Mouse (Mus musculus): Measurements from ENCODE around the gene Ncapg2. TPM values are rescaled to one million over a fixed set of nuclear protein-coding genes. Genes with fewer than 3 reads are reported as not detected.

Gene Ncapg2
- total RNA-seq, 2 experiments from 2014 or later = 24.0 to 26.7 TPM

- no peak for DNase-seq (ENCODE audit: low spot score in 2 of 2)
These were observed 33.4 kb downstream of the Ncapg2 start for GRCm38 (mm10) chr12:116438591-116438990.

- DNase-seq (ENCODE audit: low spot score in 2 of 2) = no peak
These were observed 37.0 kb downstream of the Ncapg2 start for GRCm38 (mm10) chr12:116442184-116442583.

GRCm38 (mm10) chr12:116449536-116449935 lies 44.3 kb downstream of the Ncapg2 start:
- DNase-seq (ENCODE audit: low spot score in 2 of 2) = no peak

- DNase-seq (ENCODE audit: low spot score in 2 of 2) = no peak
These were observed 55.3 kb downstream of the Ncapg2 start for GRCm38 (mm10) chr12:116460379-116461065.

- no peak for DNase-seq (ENCODE audit: low spot score in 2 of 2)
These were observed 61.8 kb downstream of the Ncapg2 start for GRCm38 (mm10) chr12:116467030-116467429.

GRCm38 (mm10) chr12:116468348-116468747 lies 63.1 kb downstream of the Ncapg2 start:
- DNase-seq (ENCODE audit: low spot score in 2 of 2) = no peak

- no peak for DNase-seq (ENCODE audit: low spot score in 2 of 2)
These were observed 63.9 kb downstream of the Ncapg2 start for GRCm38 (mm10) chr12:116469096-116469495.

GRCm38 (mm10) chr12:116473264-116473663 lies 68.1 kb downstream of the Ncapg2 start:
- DNase-seq (ENCODE audit: low spot score in 2 of 2) = no peak

GRCm38 (mm10) chr12:116473761-116474160 lies 68.6 kb downstream of the Ncapg2 start:
- no peak for DNase-seq (ENCODE audit: low spot score in 2 of 2)

GRCm38 (mm10) chr12:116474676-116475075 lies 69.5 kb downstream of the Ncapg2 start:
- no peak for DNase-seq (ENCODE audit: low spot score in 2 of 2)

- no peak for DNase-seq (ENCODE audit: low spot score in 2 of 2)
These were observed 73.6 kb downstream of the Ncapg2 start for GRCm38 (mm10) chr12:116478771-116479170.

GRCm38 (mm10) chr12:116481921-116482320 lies 76.7 kb downstream of the Ncapg2 start:
- no peak for DNase-seq (ENCODE audit: low spot score in 2 of 2)

- no peak for DNase-seq (ENCODE audit: low spot score in 2 of 2)
These were observed 78.4 kb downstream of the Ncapg2 start for GRCm38 (mm10) chr12:116483581-116483980.

GRCm38 (mm10) chr12:116484991-116485390 lies 79.8 kb downstream of the Ncapg2 start:
- DNase-seq (ENCODE audit: low spot score in 2 of 2) = no peak

- peak; percentile 35 to 50 for DNase-seq (ENCODE audit: low spot score in 2 of 2)
These were observed 80.6 kb downstream of the Ncapg2 start, which contains the start of gene Ptprn2 for GRCm38 (mm10) chr12:116485591-116486403. Gene Ptprn2 (plus strand): TSS chr12:116485720.

- no peak for DNase-seq (ENCODE audit: low spot score in 2 of 2)
These were observed 81.2 kb downstream of the Ncapg2 start for GRCm38 (mm10) chr12:116486404-116486730.

GRCm38 (mm10) chr12:116488836-116489235 lies 83.6 kb downstream of the Ncapg2 start:
- no peak for DNase-seq (ENCODE audit: low spot score in 2 of 2)

GRCm38 (mm10) chr12:116490575-116491356 lies 85.6 kb downstream of the Ncapg2 start:
- DNase-seq (ENCODE audit: low spot score in 2 of 2) = no peak

- DNase-seq (ENCODE audit: low spot score in 2 of 2) = no peak
These were observed 93.5 kb downstream of the Ncapg2 start for GRCm38 (mm10) chr12:116498666-116499065.

GRCm38 (mm10) chr12:116500652-116501051 lies 95.5 kb downstream of the Ncapg2 start:
- no peak for DNase-seq (ENCODE audit: low spot score in 2 of 2)

- no peak for DNase-seq (ENCODE audit: low spot score in 2 of 2)
These were observed 107.3 kb downstream of the Ncapg2 start for GRCm38 (mm10) chr12:116512482-116512881.

All from gastrocnemius, postnatal 4 days (tissue).